Mouse (Mus musculus) testis, postnatal 10 days (tissue): Measurements from ENCODE around the gene Atxn7l3.

Experiments
- DNase-seq: peaks from one replicate; pipeline ENCODE4 v3.0.0; 2021; ENCODE audit warnings: low spot score

Atxn7l3 gene

DNA sequence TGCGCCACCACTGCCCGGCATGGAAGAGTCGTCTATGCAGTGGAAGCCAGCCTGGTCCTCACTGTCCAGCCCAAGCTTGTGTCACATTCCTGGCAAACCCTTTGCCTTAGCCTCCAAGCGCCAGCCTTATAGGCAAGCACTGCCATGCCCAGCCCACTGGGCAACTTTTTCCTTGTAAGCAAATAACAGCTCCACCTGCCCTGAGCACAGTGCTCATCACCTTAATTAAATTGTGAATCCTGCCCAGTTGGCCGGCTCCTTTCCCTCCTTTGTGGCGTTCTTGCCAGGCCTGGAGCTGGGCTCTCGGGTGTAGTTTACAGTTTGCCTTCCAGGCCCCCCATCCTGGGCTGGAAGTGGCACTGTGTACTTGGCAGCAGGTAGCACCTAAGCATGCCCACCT lies 33.2 kb downstream of the Atxn7l3 start:
- no peak for DNase-seq

DNA sequence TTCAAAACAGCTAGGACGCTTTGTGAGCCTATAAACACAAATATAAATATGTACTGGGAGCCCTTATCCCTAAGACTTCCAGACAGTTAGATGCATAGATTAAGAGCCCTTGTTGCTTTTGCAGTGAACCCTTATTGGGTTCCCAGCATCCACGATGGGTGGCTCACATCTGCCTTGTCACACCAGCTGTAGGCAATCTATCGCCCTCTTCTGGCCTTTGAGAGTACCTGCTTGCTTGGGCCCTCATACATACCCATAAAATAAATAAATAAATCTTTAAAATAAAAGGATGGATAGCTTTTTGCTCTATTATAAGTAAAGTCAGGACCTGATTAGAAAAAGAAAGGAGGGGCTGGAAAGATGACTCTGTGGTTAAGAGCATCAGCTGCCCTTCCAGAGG lies 37.9 kb downstream of the Atxn7l3 start:
- DNase-seq: no peak

GRCm38 (mm10) chr11:102258095-102258494 lies 38.3 kb downstream of the Atxn7l3 start:
- DNase-seq: no peak

- no peak for DNase-seq
Observed at GRCm38 (mm10) chr11:102257514-102257913, 38.9 kb downstream of the Atxn7l3 start.

- no peak for DNase-seq
Observed at GRCm38 (mm10) chr11:102249351-102250090, 46.9 kb downstream of the Atxn7l3 start.

DNA sequence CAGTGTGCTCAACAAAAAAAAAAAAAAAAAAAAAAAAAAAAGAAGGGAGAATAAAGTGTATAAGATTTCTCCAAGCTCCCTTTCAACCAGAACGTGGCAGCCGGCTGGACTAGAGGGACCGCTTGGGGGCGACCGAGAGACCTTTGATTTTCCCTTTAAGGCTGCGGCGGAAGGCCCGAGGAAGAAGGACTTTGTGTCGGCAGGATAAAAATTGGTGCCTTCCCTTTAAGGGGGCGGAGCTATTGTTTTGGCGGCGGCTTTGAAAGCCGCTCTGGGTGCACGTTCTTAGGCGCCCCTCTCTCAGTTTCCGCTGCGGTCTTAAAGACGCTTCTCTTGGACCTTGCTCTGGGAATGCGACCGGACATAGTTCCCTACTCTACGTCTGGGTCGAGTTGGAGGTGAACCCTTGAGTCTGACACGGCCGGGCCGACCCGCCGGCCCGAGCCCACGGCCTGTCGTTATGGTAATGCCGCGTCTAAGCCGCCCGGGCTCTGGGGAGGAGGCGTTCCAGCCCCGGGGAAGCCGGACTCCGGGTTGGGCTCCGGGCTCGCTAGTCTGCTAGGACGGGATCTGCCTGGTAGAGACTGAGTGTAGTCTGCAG lies 47.7 kb downstream of the Atxn7l3 start, which contains the start of gene BC030867:
TSS of gene BC030867 (plus strand) at position 253 of the 601 bp plus-strand sequence.
- peak; percentile 97 for DNase-seq

GRCm38 (mm10) chr11:102246871-102247270 lies 49.6 kb downstream of the Atxn7l3 start:
- no peak for DNase-seq

GRCm38 (mm10) chr11:102246273-102246635 lies 50.2 kb downstream of the Atxn7l3 start:
- DNase-seq: no peak

DNA sequence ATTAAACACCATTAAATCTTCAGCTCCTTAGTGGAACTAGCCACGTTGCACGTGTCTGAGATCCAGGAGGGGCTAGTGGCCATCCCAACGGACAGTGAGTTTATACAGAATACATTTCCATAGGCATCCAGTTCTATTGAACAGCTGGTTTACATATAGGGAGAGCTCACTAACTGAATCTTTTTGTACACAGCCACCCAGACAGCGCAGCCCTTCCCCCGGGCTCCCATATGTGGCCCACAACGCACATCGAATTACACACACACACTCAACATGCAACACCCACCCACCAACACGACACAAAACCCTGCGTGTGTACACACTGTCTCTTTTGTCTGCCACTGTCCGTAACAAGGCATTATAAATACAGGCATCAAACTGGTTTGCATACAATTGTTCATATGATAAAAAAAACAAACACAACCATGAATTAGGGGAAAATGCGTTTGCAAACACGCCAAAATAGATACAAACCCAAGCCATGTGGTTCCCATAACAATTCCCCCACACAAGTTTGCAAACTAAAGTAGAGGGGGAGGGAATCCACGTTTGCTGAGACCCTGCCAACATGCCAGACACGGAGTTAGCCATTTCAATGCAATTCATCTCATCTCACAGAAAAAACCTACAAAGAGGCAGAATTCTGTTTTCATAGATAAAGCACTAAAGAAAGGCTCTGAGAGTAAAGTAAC lies 50.7 kb downstream of the Atxn7l3 start:
- DNase-seq: no peak

DNA sequence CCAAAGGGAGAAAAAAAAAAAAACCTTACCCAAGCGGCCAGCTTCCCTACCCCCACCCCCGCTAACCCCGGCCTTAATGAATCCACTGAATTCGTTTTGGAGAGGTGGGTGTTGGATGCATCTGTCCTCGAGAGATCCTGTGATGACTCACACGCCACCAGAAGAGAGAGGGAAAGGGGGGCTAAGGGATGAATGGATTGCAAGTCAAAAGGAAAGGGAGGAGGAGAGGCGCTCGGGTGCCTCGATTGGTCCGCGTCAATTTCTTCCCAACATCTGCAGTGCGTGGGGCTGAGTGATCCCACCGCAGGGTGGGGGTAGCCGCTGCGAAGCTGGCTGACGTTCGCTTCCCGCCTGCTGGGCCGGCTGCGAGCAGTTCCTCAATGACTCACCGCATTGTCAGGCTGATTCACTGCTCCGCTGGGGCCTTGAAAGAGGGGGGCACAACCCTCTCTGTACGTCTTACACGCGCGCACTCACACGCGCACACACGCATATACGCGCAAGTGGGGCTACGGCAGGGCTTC lies 51.4 kb downstream of the Atxn7l3 start:
- DNase-seq: no peak

GRCm38 (mm10) chr11:102241874-102242273 lies 54.6 kb downstream of the Atxn7l3 start:
- no peak for DNase-seq

DNA sequence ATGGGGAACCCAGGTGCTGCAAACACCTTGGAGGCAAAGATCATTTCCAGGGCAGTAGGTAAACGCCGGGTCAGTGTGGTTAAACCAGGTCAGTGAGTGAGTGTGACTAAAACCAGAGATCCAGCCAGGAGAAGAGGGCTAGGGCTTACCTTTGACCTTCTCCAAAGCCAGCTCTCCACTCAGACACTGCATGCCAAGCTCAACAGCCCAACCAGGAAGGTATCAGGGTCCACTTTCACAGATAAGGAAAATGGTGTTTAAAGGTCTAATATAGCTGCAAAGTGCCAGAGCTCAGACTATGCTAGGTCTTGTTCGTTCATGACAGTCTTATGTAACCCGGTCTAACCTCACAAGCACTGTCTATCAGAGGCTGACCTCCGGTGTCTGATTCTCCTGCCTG lies 55.2 kb downstream of the Atxn7l3 start:
- DNase-seq: no peak

DNA sequence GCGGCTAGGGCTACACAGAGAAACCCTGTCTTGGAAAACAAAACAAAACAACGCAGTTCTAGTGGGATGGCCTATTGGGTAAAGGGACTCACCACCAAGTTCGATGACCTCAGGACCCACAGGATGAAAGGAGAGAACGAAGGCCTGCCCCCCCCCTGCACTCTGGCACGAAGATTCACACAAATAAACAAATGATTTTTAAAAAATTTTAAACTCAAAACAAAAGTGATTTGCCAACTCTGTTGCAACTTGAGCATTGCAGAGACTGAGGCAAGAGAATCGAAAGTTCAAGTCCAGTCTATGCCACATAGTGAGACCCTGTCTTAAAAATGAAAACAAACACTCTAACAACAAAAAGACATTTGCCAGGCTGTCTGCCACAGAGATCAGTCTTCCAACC lies 55.8 kb downstream of the Atxn7l3 start:
- no peak for DNase-seq
